Mouse (Mus musculus) thymus, adult 2 months (tissue): ENCODE results near the gene Ptov1. TPM values are rescaled to one million over a fixed set of nuclear protein-coding genes. Genes with fewer than 3 reads are reported as not detected.

Experiments
- DNase-seq: peaks from one replicate; pipeline ENCODE4 v3.0.0; 2021
- H3K27ac ChIP-seq: fragments of 200-500 bp; 2 replicates; pipeline ENCODE4 v1.5.1; 2012; ENCODE audit warnings: low read length, control low read depth; ENCODE audit not compliant: control insufficient read depth, insufficient read depth
- H3K27me3 ChIP-seq: fragments of 200-500 bp; 2 replicates; pipeline ENCODE4 v1.6.1; 2012; ENCODE audit warnings: mild to moderate bottlenecking, low read length, moderate library complexity, mixed read lengths; ENCODE audit not compliant: control insufficient read depth, insufficient read depth
- H3K36me3 ChIP-seq: fragments of 200-500 bp; 2 replicates; pipeline ENCODE4 v1.6.1; 2012; ENCODE audit warnings: mild to moderate bottlenecking, low read length, moderate library complexity; ENCODE audit not compliant: control insufficient read depth, insufficient read depth
- H3K4me1 ChIP-seq: fragments of 200-500 bp; replicated peaks from 2 replicates; pipeline ENCODE4 v1.6.1; 2012; ENCODE audit warnings: low read length; ENCODE audit not compliant: control insufficient read depth, insufficient read depth
- H3K4me3 ChIP-seq: fragments of 200-500 bp; 2 replicates; pipeline ENCODE4 v1.5.1; 2012; ENCODE audit warnings: mild to moderate bottlenecking, low read length, control low read depth, moderate library complexity; ENCODE audit not compliant: control insufficient read depth, insufficient read depth
- CTCF ChIP-seq: fragments of 200-500 bp; IDR thresholded peaks from 2 replicates; pipeline ENCODE4 v1.5.1; 2012; ENCODE audit warnings: mild to moderate bottlenecking, control low read depth, low read length, moderate library complexity, borderline replicate concordance; ENCODE audit not compliant: control insufficient read depth, poor library complexity, insufficient read depth; ENCODE audit errors: extremely low read depth
- POLR2A ChIP-seq: fragments of 200-500 bp; IDR thresholded peaks from 2 replicates; pipeline ENCODE4 v1.6.1; 2012; ENCODE audit warnings: mild to moderate bottlenecking, low read length, control low read depth, moderate library complexity; ENCODE audit not compliant: control insufficient read depth, poor library complexity, insufficient read depth; ENCODE audit errors: extremely low read depth
- WGBS: fragments of 180-500 bp; shearing (Covaris S2); methylation state at CpG from one replicate; pipeline ENCODE4 v1.1.7; 2018; 5-methylcytosine and 5-hydroxymethylcytosine counted together
- polyA plus RNA-seq: library from polyadenylated mRNA; depleted of rRNA; stranded (reverse); fragments of >200 nt; gene quantifications from 2 replicates; pipeline ENCODE4 v1.2.3, GENCODE M21; 2012

The Ptov1 gene
- polyA plus RNA-seq, 1 experiment = 338 TPM

GRCm38 (mm10) chr7:44871181-44871580 is 1.6 kb upstream of the Ptov1 start:
- 88% methylated on average over 1 of the region's 1 CpGs for WGBS
- no peak for TF ChIP-seq POLR2A
- TF ChIP-seq CTCF = no peak
- no peaks in the 10 kb centered on the region for H3K27me3 ChIP-seq
- H3K27ac ChIP-seq = no peak overlapping the region
- peaks cover 17% of the 10 kb centered on the region for H3K4me1 ChIP-seq
- no peak for DNase-seq
- no peaks in the 10 kb centered on the region for H3K36me3 ChIP-seq
- H3K4me3 ChIP-seq = no peak overlapping the region

- Histone ChIP-seq H3K36me3 (no peaks in the 10 kb centered on the region), H3K27me3 (no peaks in the 10 kb centered on the region), H3K4me3 (no peak overlapping the region), H3K27ac (no peak overlapping the region), H3K4me1 (peaks cover 18% of the 10 kb centered on the region)
- WGBS = 90% methylated on average over 6 of the region's 6 CpGs
- TF ChIP-seq POLR2A (no peak), CTCF (no peak)
- no peak for DNase-seq
These were observed 1.0 kb upstream of the Ptov1 start for GRCm38 (mm10) chr7:44870614-44871013.

- H3K36me3 ChIP-seq = peaks cover 7% of the 10 kb centered on the region; the same call in 1 of the 2 replicates
- H3K27ac ChIP-seq = peak overlapping the region; percentile 39; the same call in 1 of the 2 replicates
- H3K4me3 ChIP-seq = peak overlapping the region; percentile 84
- under 1% methylated on average over 105 of the region's 108 CpGs for WGBS
- TF ChIP-seq POLR2A = peak; percentile 33; the same call in 1 of the 2 replicates
- no peak for TF ChIP-seq CTCF
- H3K4me1 ChIP-seq = peaks cover 18% of the 10 kb centered on the region
- peak; percentile 58 for DNase-seq
- H3K27me3 ChIP-seq = no peaks in the 10 kb centered on the region
These were observed 480 bp downstream of the Ptov1 start for GRCm38 (mm10) chr7:44868919-44869696.

GRCm38 (mm10) chr7:44868465-44868864 is 1.1 kb downstream of the Ptov1 start:
- no peak for TF ChIP-seq POLR2A
- TF ChIP-seq CTCF = no peak
- Histone ChIP-seq H3K36me3 (peaks cover 13% of the 10 kb centered on the region; the same call in 1 of the 2 replicates), H3K27ac (no peak overlapping the region), H3K4me1 (peaks cover 18% of the 10 kb centered on the region), H3K4me3 (peak overlapping the region; percentile 84), H3K27me3 (no peaks in the 10 kb centered on the region)
- WGBS = 18% methylated on average over 16 of the region's 16 CpGs
- no peak for DNase-seq

GRCm38 (mm10) chr7:44867802-44868201 is 1.8 kb downstream of the Ptov1 start:
- Histone ChIP-seq H3K4me1 (peaks cover 18% of the 10 kb centered on the region), H3K27me3 (no peaks in the 10 kb centered on the region), H3K4me3 (no peak overlapping the region), H3K27ac (no peak overlapping the region), H3K36me3 (peaks cover 20% of the 10 kb centered on the region)
- DNase-seq = no peak
- WGBS = 86% methylated on average over 9 of the region's 9 CpGs
- TF ChIP-seq POLR2A (no peak), CTCF (no peak)

- DNase-seq = no peak
- Histone ChIP-seq H3K36me3 (peaks cover 26% of the 10 kb centered on the region), H3K4me1 (peaks cover 18% of the 10 kb centered on the region), H3K27me3 (no peaks in the 10 kb centered on the region), H3K4me3 (no peak overlapping the region), H3K27ac (no peak overlapping the region)
- TF ChIP-seq POLR2A = no peak
- no peak for TF ChIP-seq CTCF
- 88% methylated on average over 19 of the region's 19 CpGs for WGBS
These were observed 2.4 kb downstream of the Ptov1 start for GRCm38 (mm10) chr7:44867010-44867702.
